Mouse (Mus musculus) lung, adult 2 months (tissue): ENCODE measurements around the gene Slc6a17.

ENCODE experiments used
- CTCF ChIP-seq: fragments of 200-500 bp; IDR thresholded peaks from 2 replicates; pipeline ENCODE4 v1.5.1; 2011; ENCODE audit warnings: mild to moderate bottlenecking, low read length, control low read depth; ENCODE audit not compliant: insufficient read depth
- POLR2A ChIP-seq: fragments of 200-500 bp; IDR thresholded peaks from 2 replicates; pipeline ENCODE4 v1.6.1; 2011; ENCODE audit warnings: low read depth, mild to moderate bottlenecking, control low read depth, low read length, borderline replicate concordance; ENCODE audit errors: extremely low read depth

DNA sequence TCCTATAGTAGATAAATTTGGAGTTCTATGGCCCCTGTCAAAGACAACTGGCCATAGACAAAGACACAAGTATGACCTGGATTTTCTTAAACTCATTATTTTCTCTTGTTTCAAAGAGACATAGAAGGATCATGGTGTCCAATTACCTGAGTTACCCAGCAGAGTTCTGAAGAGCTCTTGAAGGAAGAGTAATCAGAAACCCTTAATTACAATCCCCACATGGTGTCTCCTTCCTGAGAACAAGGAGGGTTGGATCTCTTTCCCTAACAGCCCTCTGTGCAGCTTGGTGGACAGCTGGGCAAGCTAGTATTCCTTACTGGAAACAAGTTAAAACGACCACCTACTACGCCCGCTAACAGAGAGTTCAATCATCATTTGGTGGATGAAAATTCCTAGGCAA lies 6.4 kb downstream of the Slc6a17 start:
- no peak for TF ChIP-seq CTCF
- no peak for TF ChIP-seq POLR2A
